Mouse (Mus musculus) cerebellum, adult 11 months (tissue): ENCODE data around the gene Cacna2d2.

Experiments
- DNase-seq: peaks from one replicate; pipeline ENCODE4 v3.0.0; 2022

The Cacna2d2 gene

GRCm38 (mm10) chr9:107399491-107399971 lies at the start of gene Cacna2d2:
Cacna2d2 (plus strand) TSS chr9:107399612.
- DNase-seq = peak; percentile 85

DNA sequence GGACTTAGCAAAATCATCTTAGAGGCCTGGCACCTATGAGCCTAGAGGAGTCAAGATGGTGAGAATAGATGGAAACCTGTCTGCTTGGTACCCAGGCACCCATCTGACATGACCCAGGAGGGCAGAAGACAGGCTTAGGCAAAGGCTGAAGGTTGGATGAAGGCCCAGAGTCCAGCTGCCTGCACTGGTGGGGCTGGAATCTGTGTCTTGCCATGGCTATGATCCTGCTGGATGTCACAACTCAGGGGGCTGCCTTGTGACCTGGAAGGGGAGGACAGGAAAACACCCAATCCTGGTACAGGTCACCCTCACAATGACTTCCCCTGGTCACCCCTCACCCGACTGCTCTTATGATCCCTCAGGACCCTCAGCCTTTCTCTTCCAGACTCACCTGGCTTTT lies 44.6 kb upstream of the Cacna2d2 start:
- no peak for DNase-seq

GRCm38 (mm10) chr9:107355870-107356765 lies 43.3 kb upstream of the Cacna2d2 start:
- DNase-seq = peak; percentile 78

DNA sequence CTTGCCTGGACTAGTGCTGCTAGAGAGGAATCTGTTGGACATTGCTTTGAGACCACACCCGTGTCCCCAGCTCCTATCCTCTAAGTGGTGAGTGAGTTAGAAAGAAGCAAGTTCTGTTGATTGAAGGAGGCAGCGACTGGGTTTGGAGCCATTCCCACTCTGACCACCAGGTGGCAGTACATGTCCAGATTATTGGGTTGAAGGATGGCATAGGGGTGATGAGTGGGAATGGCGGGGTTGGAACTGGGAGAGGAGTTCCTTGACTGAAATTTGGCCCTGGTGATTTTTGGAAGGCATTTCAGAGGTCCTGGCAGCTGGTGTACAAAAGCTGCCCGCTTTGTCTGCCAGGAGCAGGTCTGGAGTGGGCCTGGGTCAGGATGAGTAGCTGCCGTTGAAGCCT lies 41.8 kb upstream of the Cacna2d2 start:
- DNase-seq = peak; percentile 87

DNA sequence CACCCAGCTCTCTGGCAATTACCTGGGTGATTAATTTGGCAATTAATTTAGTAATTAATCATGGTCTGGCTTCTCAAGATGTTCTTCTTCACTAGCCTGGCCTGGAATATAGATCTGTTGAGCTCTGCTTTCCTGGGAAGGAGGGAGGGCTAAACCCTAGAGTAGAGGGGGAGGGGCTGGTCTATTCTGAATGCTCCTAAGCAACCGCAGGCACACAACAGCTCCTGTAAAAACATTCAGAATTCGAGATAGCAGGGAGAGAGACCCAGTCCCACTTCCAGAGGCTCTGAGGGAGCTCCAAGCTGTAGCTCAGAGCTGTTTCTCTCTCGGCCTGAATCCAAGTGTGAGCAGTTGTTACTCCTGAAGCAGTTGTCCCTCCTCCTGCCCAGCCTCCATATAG lies 38.4 kb upstream of the Cacna2d2 start:
- DNase-seq = no peak

- peak; percentile 68 for DNase-seq
Observed at GRCm38 (mm10) chr9:107366644-107367043, 32.8 kb upstream of the Cacna2d2 start.

GRCm38 (mm10) chr9:107368302-107368701 lies 31.1 kb upstream of the Cacna2d2 start:
- no peak for DNase-seq

GRCm38 (mm10) chr9:107369270-107370105 lies 29.9 kb upstream of the Cacna2d2 start:
- DNase-seq = no peak

- DNase-seq = no peak
Observed at GRCm38 (mm10) chr9:107370106-107370463, 29.3 kb upstream of the Cacna2d2 start.

DNA sequence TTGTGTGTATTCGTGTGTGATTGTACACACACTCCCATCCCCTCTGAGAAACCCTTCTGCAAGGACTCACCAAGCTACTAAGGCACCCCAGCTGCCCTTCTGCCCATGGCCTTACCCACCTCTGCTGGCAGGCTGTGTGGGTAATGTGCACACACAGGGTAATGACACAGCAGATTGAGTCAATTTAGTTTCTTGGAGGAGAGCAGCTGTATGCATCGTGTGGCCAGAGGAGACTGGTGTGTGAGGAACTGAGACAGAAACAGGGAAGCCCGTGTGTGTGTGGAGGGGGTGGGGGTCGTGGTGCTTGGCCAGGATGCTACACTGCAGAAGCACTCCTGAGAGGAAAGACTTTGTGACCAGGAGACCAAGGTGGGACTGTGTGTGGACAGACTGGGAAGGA lies 27.0 kb upstream of the Cacna2d2 start:
- DNase-seq = no peak

DNA sequence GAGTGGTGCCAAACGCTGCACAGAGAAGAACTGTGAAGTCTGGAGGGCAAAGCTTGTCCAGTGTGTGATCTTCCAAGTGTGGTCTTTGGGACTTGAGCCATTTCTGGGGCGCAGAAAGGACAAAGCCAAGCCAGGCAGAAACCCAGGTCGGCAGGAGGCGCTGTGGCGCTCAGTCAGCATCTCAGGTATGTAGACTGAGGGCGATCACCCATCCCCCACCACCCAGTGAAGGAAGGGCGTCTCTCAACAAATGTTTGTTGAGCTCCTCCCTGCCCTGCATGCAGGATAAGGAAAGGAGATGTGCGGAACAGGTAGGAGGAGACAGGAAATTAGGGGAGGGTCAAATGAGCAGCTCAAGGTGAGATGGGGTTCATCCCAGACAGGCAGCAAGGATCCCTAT lies 24.8 kb upstream of the Cacna2d2 start:
- no peak for DNase-seq

- DNase-seq = no peak
Observed at GRCm38 (mm10) chr9:107375451-107375850, 24.0 kb upstream of the Cacna2d2 start.

GRCm38 (mm10) chr9:107377961-107378512 lies 21.4 kb upstream of the Cacna2d2 start:
- peak; percentile 60 for DNase-seq

DNA sequence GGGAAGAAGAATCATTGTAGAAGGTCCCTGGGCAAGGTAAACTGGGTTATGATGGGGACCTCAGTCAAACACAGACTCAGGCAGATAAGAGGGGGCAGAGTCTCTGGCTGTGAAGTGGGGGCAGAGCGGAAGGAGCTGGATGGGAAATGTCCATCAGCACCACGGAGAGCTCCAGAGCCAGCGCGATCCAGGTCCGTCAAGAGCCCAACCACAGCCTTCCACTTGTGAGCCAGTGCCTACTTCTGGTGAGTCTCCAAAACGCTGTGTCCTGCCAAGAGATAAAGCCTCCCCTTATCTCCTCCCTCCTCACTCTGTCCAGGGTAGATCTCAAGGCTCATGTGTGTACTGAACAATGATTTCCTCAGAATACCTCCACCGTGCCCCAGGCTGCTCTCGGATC lies 17.7 kb upstream of the Cacna2d2 start:
- DNase-seq = no peak

- peak; percentile 51 for DNase-seq
Observed at GRCm38 (mm10) chr9:107384396-107384795, 15.0 kb upstream of the Cacna2d2 start.

GRCm38 (mm10) chr9:107386722-107387121 lies 12.7 kb upstream of the Cacna2d2 start:
- peak; percentile 57 for DNase-seq

DNA sequence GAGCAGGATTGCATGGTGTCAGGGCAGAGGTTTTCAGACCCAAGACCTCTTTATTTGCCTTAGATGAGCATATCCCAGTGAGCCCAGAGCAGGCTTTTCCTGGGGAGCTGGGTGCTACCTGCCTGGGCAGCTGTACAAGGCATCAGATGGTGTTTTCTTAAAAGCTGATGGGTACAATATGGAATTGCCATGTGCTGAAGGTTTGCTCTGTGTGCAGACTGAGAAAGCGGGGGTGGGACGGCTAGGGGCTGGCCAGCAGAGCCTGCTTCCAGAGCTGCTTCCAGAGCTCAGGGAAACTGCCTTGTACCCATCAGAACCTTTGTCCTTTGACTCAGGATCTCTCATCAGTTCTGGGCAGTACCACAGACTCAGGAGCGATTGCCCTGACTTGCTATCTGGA lies 11.7 kb upstream of the Cacna2d2 start:
- DNase-seq = no peak

DNA sequence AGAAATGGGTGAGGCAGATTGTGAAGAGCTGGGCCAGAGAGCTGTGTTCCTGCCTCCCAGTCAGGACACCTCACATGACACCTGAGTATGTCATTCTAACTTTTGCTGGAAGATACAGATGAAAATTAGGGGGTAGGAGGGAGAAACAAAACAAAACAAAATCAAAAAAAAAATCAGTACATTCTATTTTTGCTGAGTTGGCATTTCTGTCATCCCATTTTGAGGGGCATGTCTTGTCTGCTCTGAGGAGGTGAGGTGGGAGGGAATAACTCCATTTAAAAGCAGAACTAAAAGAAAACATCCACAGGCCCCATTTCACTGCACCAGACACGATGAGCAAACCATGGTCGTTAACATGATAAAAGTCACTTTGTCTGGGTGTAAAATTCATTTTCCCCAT lies 11.1 kb upstream of the Cacna2d2 start:
- no peak for DNase-seq

- DNase-seq = no peak
Observed at GRCm38 (mm10) chr9:107396397-107396796, 3.0 kb upstream of the Cacna2d2 start.

DNA sequence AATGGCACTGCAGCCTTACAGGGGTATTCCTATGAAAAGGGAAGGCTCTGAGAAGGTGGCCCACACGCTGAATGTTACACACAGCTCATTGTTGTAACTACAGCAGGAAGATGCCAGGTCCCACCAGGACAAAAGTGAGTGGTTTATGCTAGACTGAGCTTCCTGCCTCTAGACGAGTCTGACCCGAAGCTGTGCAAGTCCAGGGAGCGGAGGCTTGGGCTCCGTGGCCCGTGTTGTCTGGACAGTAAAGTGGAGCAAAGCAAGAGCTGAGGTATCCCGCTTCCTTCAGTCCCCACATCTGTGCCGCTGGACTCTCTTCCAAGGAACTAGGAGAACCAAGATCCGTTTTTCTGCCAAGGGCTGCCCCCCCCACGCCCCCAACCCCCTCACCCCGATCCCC lies 444 bp upstream of the Cacna2d2 start:
- DNase-seq = peak; percentile 37

- peak; percentile 54 for DNase-seq
Observed at GRCm38 (mm10) chr9:107400060-107400511, 674 bp downstream of the Cacna2d2 start.

- peak; percentile 33 for DNase-seq
Observed at GRCm38 (mm10) chr9:107400666-107401285, 1.4 kb downstream of the Cacna2d2 start.

DNA sequence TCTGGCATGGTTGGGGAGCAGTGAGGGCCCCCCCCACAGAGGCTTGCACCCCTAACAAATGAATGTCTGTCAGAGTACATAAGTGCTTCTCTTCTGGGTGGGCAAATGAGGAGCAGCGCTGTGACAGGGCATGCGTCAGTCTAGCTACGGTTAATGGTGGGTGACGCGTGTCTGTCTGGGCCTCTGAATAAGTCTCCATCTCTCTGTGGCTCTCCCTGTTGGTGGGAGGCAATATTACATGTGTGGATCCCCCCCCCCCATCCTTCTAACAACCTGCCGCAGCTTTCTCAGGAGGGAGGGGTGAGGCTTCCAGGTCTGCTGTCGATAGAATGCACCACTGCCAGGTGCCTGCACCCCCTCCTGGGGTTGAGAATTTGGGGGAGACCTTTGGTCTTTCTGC lies 3.7 kb downstream of the Cacna2d2 start:
- no peak for DNase-seq
